Mouse (Mus musculus): ENCODE data around the gene Zfp663. TPM values are rescaled to one million over a fixed set of nuclear protein-coding genes. Genes with fewer than 3 reads are reported as not detected.

Gene Zfp663
- total RNA-seq, 2 experiments from 2014 or later = not detected

- ATAC-seq (ENCODE audit: poor library complexity, severe bottlenecking) = no peak
Measured at GRCm38 (mm10) chr2:165371066-165371465, 2.5 kb upstream of the Zfp663 start.

GRCm38 (mm10) chr2:165370348-165370747 lies 1.8 kb upstream of the Zfp663 start:
- no peak for ATAC-seq (ENCODE audit: poor library complexity, severe bottlenecking)

GRCm38 (mm10) chr2:165367868-165368439 lies 575 bp downstream of the Zfp663 start:
- no peak for ATAC-seq (ENCODE audit: poor library complexity, severe bottlenecking)

GRCm38 (mm10) chr2:165367047-165367520 lies 1.4 kb downstream of the Zfp663 start:
- peak; percentile 56 for ATAC-seq (ENCODE audit: poor library complexity, severe bottlenecking)

- peak; percentile 63 for ATAC-seq (ENCODE audit: poor library complexity, severe bottlenecking)
Measured at GRCm38 (mm10) chr2:165364334-165365091, 4.0 kb downstream of the Zfp663 start.

GRCm38 (mm10) chr2:165363282-165363681 lies 5.2 kb downstream of the Zfp663 start:
- no peak for ATAC-seq (ENCODE audit: poor library complexity, severe bottlenecking)

GRCm38 (mm10) chr2:165360861-165361260 lies 7.7 kb downstream of the Zfp663 start:
- peak; percentile 78 for ATAC-seq (ENCODE audit: poor library complexity, severe bottlenecking)

GRCm38 (mm10) chr2:165351828-165352513 lies 16.6 kb downstream of the Zfp663 start:
- no peak for ATAC-seq (ENCODE audit: poor library complexity, severe bottlenecking)

GRCm38 (mm10) chr2:165349466-165349865 lies 19.1 kb downstream of the Zfp663 start:
- ATAC-seq (ENCODE audit: poor library complexity, severe bottlenecking) = 0 out of 2 replicates have a peak, but pooled peaks have one; percentile 33

GRCm38 (mm10) chr2:165346180-165346579 lies 22.3 kb downstream of the Zfp663 start:
- peak; percentile 72 for ATAC-seq (ENCODE audit: poor library complexity, severe bottlenecking)

- peak; percentile 47; the same call in 1 of the 2 replicates for ATAC-seq (ENCODE audit: poor library complexity, severe bottlenecking)
Measured at GRCm38 (mm10) chr2:165337191-165337590, 31.3 kb downstream of the Zfp663 start.

- peak; percentile 82 for ATAC-seq (ENCODE audit: poor library complexity, severe bottlenecking)
Measured at GRCm38 (mm10) chr2:165332610-165333210, 35.8 kb downstream of the Zfp663 start.

- ATAC-seq (ENCODE audit: poor library complexity, severe bottlenecking) = peak; percentile 25
Measured at GRCm38 (mm10) chr2:165329703-165330102, 38.8 kb downstream of the Zfp663 start.

- no peak for ATAC-seq (ENCODE audit: poor library complexity, severe bottlenecking)
Measured at GRCm38 (mm10) chr2:165328746-165329145, 39.8 kb downstream of the Zfp663 start.

- no peak for ATAC-seq (ENCODE audit: poor library complexity, severe bottlenecking)
Measured at GRCm38 (mm10) chr2:165327386-165327785, 41.1 kb downstream of the Zfp663 start.

GRCm38 (mm10) chr2:165326304-165327190 lies 42.0 kb downstream of the Zfp663 start, which contains the start of gene Elmo2:
Gene Elmo2, minus strand, starts transcription at chr2:165326479.
- peak; percentile 85 for ATAC-seq (ENCODE audit: poor library complexity, severe bottlenecking)

- ATAC-seq (ENCODE audit: poor library complexity, severe bottlenecking) = no peak
Measured at GRCm38 (mm10) chr2:165325521-165326303, 42.8 kb downstream of the Zfp663 start.

- ATAC-seq (ENCODE audit: poor library complexity, severe bottlenecking) = no peak
Measured at GRCm38 (mm10) chr2:165323928-165324327, 44.6 kb downstream of the Zfp663 start.

GRCm38 (mm10) chr2:165323484-165323883 lies 45.0 kb downstream of the Zfp663 start:
- ATAC-seq (ENCODE audit: poor library complexity, severe bottlenecking) = no peak

Data from megakaryocyte, adult 5-6 weeks (primary cell).